Mouse (Mus musculus) kidney, embryonic 14.5 days (tissue): ENCODE measurements around the gene Rbm15. TPM values are rescaled to one million over a fixed set of nuclear protein-coding genes. Genes with fewer than 3 reads are reported as not detected.

ENCODE experiments used
- ATAC-seq: fragments of 200-750 bp; cut with Nextera tagmentation; 2 replicates; pipeline ENCODE4 v1.8.0; 2017; ENCODE audit warnings: moderate number of reproducible peaks, mild to moderate bottlenecking, moderate TSS enrichment, moderate library complexity; ENCODE audit not compliant: low FRiP score, low TSS enrichment
- H3K27ac ChIP-seq: fragments of 300-500 bp; sonication (generic); 2 replicates; pipeline ENCODE4 v1.5.1; 2014; ENCODE audit warnings: low read depth, mild to moderate bottlenecking, low read length, moderate library complexity, mixed read lengths
- H3K27me3 ChIP-seq: fragments of 300-500 bp; sonication (generic); 2 replicates; pipeline ENCODE4 v1.6.1; 2014; ENCODE audit warnings: mild to moderate bottlenecking, low read length; ENCODE audit not compliant: control insufficient read depth, insufficient read depth
- H3K36me3 ChIP-seq: fragments of 300-500 bp; sonication (generic); 2 replicates; pipeline ENCODE4 v1.6.1; 2014; ENCODE audit warnings: low read length, mixed read lengths; ENCODE audit not compliant: control insufficient read depth, insufficient read depth
- H3K4me1 ChIP-seq: fragments of 300-500 bp; sonication (generic); 2 replicates; pipeline ENCODE4 v1.6.1; 2014; ENCODE audit warnings: low read length, mixed read lengths; ENCODE audit not compliant: control insufficient read depth, insufficient read depth
- H3K4me2 ChIP-seq: fragments of 300-500 bp; sonication (generic); replicated peaks from 2 replicates; pipeline ENCODE4 v1.6.1; 2014; ENCODE audit warnings: low read depth, mild to moderate bottlenecking, low read length
- H3K4me3 ChIP-seq: fragments of 300-500 bp; sonication (generic); 2 replicates; pipeline ENCODE4 v1.5.1; 2014; ENCODE audit warnings: mild to moderate bottlenecking, low read length
- H3K9ac ChIP-seq: fragments of 300-500 bp; sonication (generic); 2 replicates; pipeline ENCODE4 v1.6.1; 2014; ENCODE audit warnings: low read depth, mild to moderate bottlenecking, low read length, moderate library complexity
- H3K9me3 ChIP-seq: fragments of 300-500 bp; sonication (generic); 2 replicates; pipeline ENCODE4 v1.6.1; 2016; ENCODE audit warnings: low read length; ENCODE audit not compliant: control insufficient read depth
- WGBS: fragments of 180-500 bp; shearing (Covaris S2); extraction: QIAGEN DNeasy Blood & Tissue Kit; methylation state at CpG from one replicate; pipeline ENCODE4 v1.1.7; 2014; 5-methylcytosine and 5-hydroxymethylcytosine counted together
- polyA plus RNA-seq: library from polyadenylated mRNA; unstranded; fragments of >200 nt; fragmentation: Nextera tagmentation; extraction: Ambion mirVana; gene quantifications from 2 replicates; pipeline ENCODE4 v1.2.1, GENCODE M21; 2014

Gene Rbm15
- polyA plus RNA-seq, 1 experiment from 2014 or later, result 21.0 TPM

GRCm38 (mm10) chr3:107275996-107276395, 57.5 kb downstream of the Rbm15 start:
- Histone ChIP-seq H3K27ac (no peak overlapping the region), H3K9ac (no peak overlapping the region), H3K4me3 (no peak overlapping the region), H3K27me3 (no peaks in the 10 kb centered on the region), H3K4me2 (no peak overlapping the region), H3K9me3 (no peaks in the 10 kb centered on the region), H3K4me1 (peaks cover 6% of the 10 kb centered on the region; the same call in 1 of the 2 replicates), H3K36me3 (no peaks in the 10 kb centered on the region)
- WGBS, result 51% methylated on average over 4 of the region's 4 CpGs
- ATAC-seq, result no peak

Other genes with a start within 250 kb of the Rbm15 start
- 0.08 and 0.20 TPM in 2 replicates for gene Kcna2, start 232.5 kb downstream of the Rbm15 start, polyA plus RNA-seq
- gene Kcna10, start 150.6 kb downstream of the Rbm15 start, polyA plus RNA-seq, result not detected in 2 replicates
- not detected in 2 replicates for gene Cym, start 111.9 kb downstream of the Rbm15 start, polyA plus RNA-seq
- gene A630076J17Rik, start 103.1 kb downstream of the Rbm15 start, polyA plus RNA-seq, result not detected in 2 replicates
- gene Prok1, start 94.0 kb downstream of the Rbm15 start, polyA plus RNA-seq, result 0.09 TPM in 1 of 2 replicates, not detected in the other
- gene Lamtor5, start 54.8 kb downstream of the Rbm15 start, polyA plus RNA-seq, result 190 and 230 TPM in 2 replicates
- 4.4 and 5.1 TPM in 2 replicates for gene Slc16a4, start 42.4 kb downstream of the Rbm15 start, polyA plus RNA-seq
- 0.16 TPM in 1 of 2 replicates, not detected in the other for gene Kcnc4, start 125.9 kb upstream of the Rbm15 start, polyA plus RNA-seq
- 1.7 and 2.9 TPM in 2 replicates for gene Slc6a17, start 184.3 kb upstream of the Rbm15 start, polyA plus RNA-seq
- gene Ubl4b, start 221.4 kb upstream of the Rbm15 start, polyA plus RNA-seq, result not detected in 2 replicates